Mouse (Mus musculus) WW6 (cell line): ENCODE measurements at regions not wholly inside any gene's neighbourhood (a gene's known extent, or its start where the extent isn't known, plus 50 kb on each side); places are given as distances from the start of the nearest gene placed in this dataset.

Source experiments
- DNase-seq: peaks from one replicate; pipeline ENCODE4 v3.0.0-alpha.2; 2013; ENCODE audit warnings: low read depth, low spot score

GRCm38 (mm10) chr6:84262766-84263165, 254.4 kb downstream of the Dysf start:
- DNase-seq = no peak

GRCm38 (mm10) chr6:84261483-84261882, 253.1 kb downstream of the Dysf start:
- DNase-seq = no peak
